Mouse (Mus musculus): ENCODE measurements around the gene Cox6a1. TPM values are rescaled to one million over a fixed set of nuclear protein-coding genes. Genes with fewer than 3 reads are reported as not detected.
A peak's percentile ranks its signal among the peaks of the same experiment; 100 is the strongest.

Gene Cox6a1
- polyA plus RNA-seq, 1 experiment: 2,023 TPM

- Histone ChIP-seq H3K27me3 (ENCODE audit: control insufficient read depth, insufficient read depth, insufficient read length) (no peaks in the 10 kb centered on the region), H3K4me2 (ENCODE audit: low read depth) (peak within 1 kb of the TSS; percentile 91), H3K4me3 (peak within 1 kb of the TSS; percentile 95), H3ac (ENCODE audit: control insufficient read depth, insufficient read length) (peak within 1 kb of the TSS; percentile 94), H3K79me2 (ENCODE audit: control insufficient read depth, insufficient read depth) (peaks cover 19% of the 10 kb centered on the region), H3K36me3 (ENCODE audit: control insufficient read depth, insufficient read depth) (peaks cover 16% of the 10 kb centered on the region)
- no peak for TF ChIP-seq SRF (IDR thresholded peaks at IDR 0.05; ENCODE audit: control insufficient read depth, insufficient read length, low read depth)
- TF ChIP-seq TCF3 (IDR thresholded peaks at IDR 0.05; ENCODE audit: insufficient read length, low read depth): no peak
- peak; percentile 94 for TF ChIP-seq POLR2AphosphoS2 (IDR thresholded peaks at IDR 0.05; ENCODE audit: insufficient read length, low read depth)
- TF ChIP-seq REST (IDR thresholded peaks at IDR 0.05; ENCODE audit: insufficient read depth, insufficient read length): peak; percentile 33
- TF ChIP-seq MAX (IDR thresholded peaks at IDR 0.05; ENCODE audit: low read depth): peak; percentile 45
- peak in 2 of 3 experiments; percentile 62 to 70 for TF ChIP-seq MYOD1 (IDR thresholded peaks at IDR 0.05; ENCODE audit: control insufficient read depth in 1 of 3, insufficient read length in 2 of 3, low read depth in 2 of 3)
- TF ChIP-seq POLR2A (IDR thresholded peaks at IDR 0.05; ENCODE audit: insufficient read length, low read depth): peak; percentile 93
Measured at GRCm38 (mm10) chr5:115300792-115301614, 47.8 kb downstream of the Cox6a1 start, which contains the start of gene Dynll1. TSS of gene Dynll1 (minus strand) at chr5:115300999.

GRCm38 (mm10) chr5:115300035-115300744 lies 48.6 kb downstream of the Cox6a1 start:
- Histone ChIP-seq H3K4me3 (peak overlapping the region; percentile 95), H3ac (ENCODE audit: control insufficient read depth, insufficient read length) (peak overlapping the region; percentile 94), H3K79me2 (ENCODE audit: control insufficient read depth, insufficient read depth) (peaks cover 19% of the 10 kb centered on the region), H3K27me3 (ENCODE audit: control insufficient read depth, insufficient read depth, insufficient read length) (no peaks in the 10 kb centered on the region), H3K4me2 (ENCODE audit: low read depth) (peak overlapping the region; percentile 84), H3K36me3 (ENCODE audit: control insufficient read depth, insufficient read depth) (peaks cover 22% of the 10 kb centered on the region)
- no peak for TF ChIP-seq REST (IDR thresholded peaks at IDR 0.05; ENCODE audit: insufficient read depth, insufficient read length)
- peak; percentile 9 for TF ChIP-seq POLR2AphosphoS2 (IDR thresholded peaks at IDR 0.05; ENCODE audit: insufficient read length, low read depth)

GRCm38 (mm10) chr5:115296347-115296746 lies 52.4 kb downstream of the Cox6a1 start:
- Histone ChIP-seq H3K36me3 (ENCODE audit: control insufficient read depth, insufficient read depth) (peaks cover 22% of the 10 kb centered on the region), H3ac (ENCODE audit: control insufficient read depth, insufficient read length) (no peak overlapping the region), H3K27me3 (ENCODE audit: control insufficient read depth, insufficient read depth, insufficient read length) (no peaks in the 10 kb centered on the region), H3K4me2 (ENCODE audit: low read depth) (no peak overlapping the region), H3K4me3 (no peak overlapping the region), H3K79me2 (ENCODE audit: control insufficient read depth, insufficient read depth) (peaks cover 19% of the 10 kb centered on the region)
- TF ChIP-seq E2F4 (IDR thresholded peaks at IDR 0.05; ENCODE audit: insufficient read depth) (no peak), POLR2AphosphoS2 (IDR thresholded peaks at IDR 0.05; ENCODE audit: insufficient read length, low read depth) (peak; percentile 40)

Other genes with a start within 250 kb of the Cox6a1 start
- 82.1 TPM for gene Acads, start 229.6 kb downstream of the Cox6a1 start, polyA plus RNA-seq (2012; fragmentation: generic; extraction: Trizol)
- 24.5 TPM for gene Unc119b, start 214.0 kb downstream of the Cox6a1 start, polyA plus RNA-seq (2012; fragmentation: generic; extraction: Trizol)
- 112 TPM for gene Mlec, start 190.8 kb downstream of the Cox6a1 start, polyA plus RNA-seq (2012; fragmentation: generic; extraction: Trizol)
- gene Cabp1, start 154.6 kb downstream of the Cox6a1 start, polyA plus RNA-seq (2012; fragmentation: generic; extraction: Trizol): 3.1 TPM
- gene Pop5, start 113.1 kb downstream of the Cox6a1 start, polyA plus RNA-seq (2012; fragmentation: generic; extraction: Trizol): 82.3 TPM
- gene Rnf10, start 76.1 kb downstream of the Cox6a1 start, polyA plus RNA-seq (2012; fragmentation: generic; extraction: Trizol): 220 TPM
- 43.7 TPM for gene Coq5, start 69.3 kb downstream of the Cox6a1 start, polyA plus RNA-seq (2012; fragmentation: generic; extraction: Trizol)
- 585 TPM for gene Dynll1, start 48.0 kb downstream of the Cox6a1 start, polyA plus RNA-seq (2012; fragmentation: generic; extraction: Trizol)
- 52.0 TPM for gene Srsf9, start 21.8 kb downstream of the Cox6a1 start, polyA plus RNA-seq (2012; fragmentation: generic; extraction: Trizol)
- 8.1 TPM for gene Gatc, start 7.8 kb downstream of the Cox6a1 start, polyA plus RNA-seq (2012; fragmentation: generic; extraction: Trizol)
- 35.2 TPM for gene Triap1, start 7.8 kb downstream of the Cox6a1 start, polyA plus RNA-seq (2012; fragmentation: generic; extraction: Trizol)
- gene Msi1, start 80.6 kb upstream of the Cox6a1 start, polyA plus RNA-seq (2012; fragmentation: generic; extraction: Trizol): 0.31 TPM
- not detected for gene Pla2g1b, start 117.3 kb upstream of the Cox6a1 start, polyA plus RNA-seq (2012; fragmentation: generic; extraction: Trizol)
- 13.6 TPM for gene Sirt4, start 135.7 kb upstream of the Cox6a1 start, polyA plus RNA-seq (2012; fragmentation: generic; extraction: Trizol)
- gene Pxn, start 157.7 kb upstream of the Cox6a1 start, polyA plus RNA-seq (2012; fragmentation: generic; extraction: Trizol): 120 TPM
- 3,361 TPM for gene Rplp0, start 210.5 kb upstream of the Cox6a1 start, polyA plus RNA-seq (2012; fragmentation: generic; extraction: Trizol)
- 49.4 TPM for gene Gcn1l1, start 216.3 kb upstream of the Cox6a1 start, polyA plus RNA-seq (2012; fragmentation: generic; extraction: Trizol)